Mouse (Mus musculus) brain, embryonic 18.5 days (tissue): ENCODE measurements around the gene Dyrk3.
A peak's percentile ranks its signal among the peaks of the same experiment; 100 is the strongest.
"Not testable (repeated sequence)": the region's sequence is repeated elsewhere in the genome, so short reads cannot be mapped to it uniquely, and the experiment has no call there.

Experiments
- DNase-seq: peaks from one replicate; pipeline ENCODE4 v3.0.0-alpha.2; 2012; ENCODE audit warnings: low read depth, low spot score

Dyrk3 gene

DNA sequence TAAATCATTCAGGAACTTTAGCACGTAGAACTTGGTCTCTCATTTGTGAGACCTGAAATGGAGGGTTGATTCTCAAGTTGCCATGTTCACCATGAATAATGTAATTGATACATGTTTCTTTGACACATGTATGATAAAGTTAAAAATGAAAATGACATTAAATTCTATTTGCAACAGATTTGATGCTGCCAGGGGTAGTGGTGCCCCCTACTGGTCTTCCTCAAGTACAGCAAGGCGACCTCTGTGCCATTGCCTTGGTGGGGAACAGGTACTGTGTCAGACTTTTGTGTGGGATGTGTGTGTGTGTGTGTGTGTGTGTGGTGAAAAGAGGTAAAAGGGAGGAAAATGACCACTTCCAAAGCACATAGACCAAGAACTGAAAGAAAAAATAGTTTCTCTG, 17.3 kb upstream of the Dyrk3 start:
- no peak for DNase-seq

- peak; percentile 58 for DNase-seq
Observed at GRCm38 (mm10) chr1:131153018-131153629, 15.0 kb upstream of the Dyrk3 start, which contains the start of gene Eif2d. Gene Eif2d, plus strand, starts transcription at chr1:131153181.

GRCm38 (mm10) chr1:131149496-131149895, 11.4 kb upstream of the Dyrk3 start:
- DNase-seq, result no peak

- DNase-seq, result no peak
Observed at GRCm38 (mm10) chr1:131146181-131146614, 8.1 kb upstream of the Dyrk3 start.

GRCm38 (mm10) chr1:131145222-131145621, 7.1 kb upstream of the Dyrk3 start:
- not testable (repeated sequence) for DNase-seq

- no peak for DNase-seq
Observed at GRCm38 (mm10) chr1:131142472-131142871, 4.3 kb upstream of the Dyrk3 start.

DNA sequence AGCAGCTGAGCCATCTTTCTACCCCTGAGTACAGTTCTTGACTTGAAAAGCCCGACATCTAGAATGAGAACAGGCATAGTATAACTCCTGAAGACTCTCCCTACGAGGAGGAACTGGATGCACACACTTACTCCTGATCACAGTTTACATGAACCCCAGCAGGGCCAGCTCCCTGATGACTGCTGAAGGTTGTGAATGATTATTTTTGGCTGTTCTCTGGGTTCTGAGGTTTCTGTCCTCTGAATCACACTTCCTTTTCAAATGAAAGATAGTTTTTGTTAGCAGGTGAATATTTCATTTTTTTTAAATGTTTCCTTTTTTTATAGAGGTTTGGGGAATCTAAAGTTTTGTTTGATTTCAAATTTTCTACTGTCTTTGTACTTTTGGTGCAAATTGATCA, 3.3 kb upstream of the Dyrk3 start:
- no peak for DNase-seq

DNA sequence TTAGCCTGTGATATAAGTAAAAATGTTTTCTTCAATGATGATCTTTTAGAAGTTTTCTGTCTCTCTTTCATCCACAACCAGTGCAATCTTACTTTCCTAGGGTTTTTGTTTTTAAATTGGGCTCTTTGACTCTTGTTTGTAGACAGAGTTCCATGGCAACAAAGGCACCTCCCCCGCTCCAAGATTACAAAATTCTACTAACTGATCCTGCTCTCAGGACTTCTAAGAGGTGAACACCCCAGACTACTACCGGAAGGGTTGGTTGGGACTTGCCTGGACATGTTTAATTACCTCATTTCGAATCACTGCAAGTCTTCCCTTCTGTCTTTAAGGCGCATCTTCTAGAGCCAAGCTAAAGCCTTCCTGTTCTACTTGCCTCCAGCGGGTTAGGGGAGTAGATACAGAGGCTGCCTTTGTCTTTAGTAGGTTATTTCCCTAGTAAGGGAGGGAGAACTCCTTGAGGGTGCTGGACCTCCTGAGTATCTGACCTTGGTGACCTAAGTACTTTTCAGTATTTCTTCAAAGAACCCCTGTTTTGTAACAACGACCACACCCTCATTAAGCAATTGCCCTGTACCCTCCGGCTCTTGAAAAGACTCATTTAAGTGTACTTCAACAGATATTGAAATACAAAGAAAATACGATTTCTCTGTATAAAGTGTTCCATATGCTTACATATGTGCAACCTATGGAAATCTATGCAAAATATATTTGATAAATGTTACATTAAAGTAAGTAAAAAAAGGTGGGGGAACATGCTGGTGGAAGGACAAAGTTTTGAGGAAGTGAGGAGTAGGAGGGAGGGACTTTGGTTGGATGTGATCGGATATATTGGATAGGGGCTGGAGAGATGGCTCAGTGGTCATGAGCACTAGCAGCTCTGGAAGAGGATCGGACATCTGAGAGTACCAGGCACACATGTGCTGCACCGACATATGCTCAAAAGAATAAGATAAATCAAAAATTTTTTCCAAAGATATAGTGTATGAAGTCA, 1.3 kb upstream of the Dyrk3 start:
- no peak for DNase-seq

- peak; percentile 18 for DNase-seq
Observed at GRCm38 (mm10) chr1:131137717-131138118, 422 bp downstream of the Dyrk3 start.

- DNase-seq, result no peak
Observed at GRCm38 (mm10) chr1:131137111-131137510, 1.0 kb downstream of the Dyrk3 start.

- no peak for DNase-seq
Observed at GRCm38 (mm10) chr1:131135960-131136629, 2.0 kb downstream of the Dyrk3 start.

- DNase-seq, result no peak
Observed at GRCm38 (mm10) chr1:131134942-131135522, 3.1 kb downstream of the Dyrk3 start.

GRCm38 (mm10) chr1:131134231-131134630, 3.9 kb downstream of the Dyrk3 start:
- peak; percentile 26 for DNase-seq

- DNase-seq, result no peak
Observed at GRCm38 (mm10) chr1:131125987-131126744, 12.0 kb downstream of the Dyrk3 start.

GRCm38 (mm10) chr1:131123522-131124265, 14.4 kb downstream of the Dyrk3 start:
- no peak for DNase-seq

- no peak for DNase-seq
Observed at GRCm38 (mm10) chr1:131121987-131122386, 16.2 kb downstream of the Dyrk3 start.

GRCm38 (mm10) chr1:131119026-131119425, 19.1 kb downstream of the Dyrk3 start:
- no peak for DNase-seq

- DNase-seq, result no peak
Observed at GRCm38 (mm10) chr1:131118530-131118929, 19.6 kb downstream of the Dyrk3 start.

DNA sequence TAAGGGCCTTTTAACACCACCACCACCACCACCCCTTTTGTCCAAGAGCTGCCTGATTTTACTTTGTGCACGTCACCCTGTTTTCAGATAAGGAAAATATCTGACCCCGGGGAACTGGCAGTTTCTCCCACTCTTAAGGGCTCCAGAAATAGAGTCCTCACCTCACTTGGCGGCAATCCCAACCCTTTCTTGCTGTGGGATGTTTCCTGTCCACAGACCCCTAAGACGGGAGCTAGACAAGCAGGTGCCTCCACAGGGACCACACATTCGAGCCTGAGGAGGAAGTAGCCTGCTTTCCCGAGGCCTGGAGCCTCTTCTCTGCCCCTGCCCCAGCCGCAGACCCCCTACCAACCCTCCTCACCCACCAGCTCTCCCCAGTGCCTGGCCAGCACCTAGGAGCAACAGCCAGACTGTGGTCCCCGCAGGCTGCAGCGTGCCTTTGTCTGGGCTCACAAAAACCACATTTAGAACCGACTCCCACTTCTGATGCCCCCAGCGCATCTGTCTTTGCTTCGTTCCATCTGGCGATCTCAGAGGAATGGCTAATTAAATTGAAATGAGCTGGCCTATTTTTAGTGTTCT, 21.6 kb downstream of the Dyrk3 start:
- DNase-seq, result no peak

GRCm38 (mm10) chr1:131115932-131116331, 22.2 kb downstream of the Dyrk3 start:
- no peak for DNase-seq
